Comparison of ENCODE assay signal across 8 mouse cellular contexts in the genomic region with DNA sequence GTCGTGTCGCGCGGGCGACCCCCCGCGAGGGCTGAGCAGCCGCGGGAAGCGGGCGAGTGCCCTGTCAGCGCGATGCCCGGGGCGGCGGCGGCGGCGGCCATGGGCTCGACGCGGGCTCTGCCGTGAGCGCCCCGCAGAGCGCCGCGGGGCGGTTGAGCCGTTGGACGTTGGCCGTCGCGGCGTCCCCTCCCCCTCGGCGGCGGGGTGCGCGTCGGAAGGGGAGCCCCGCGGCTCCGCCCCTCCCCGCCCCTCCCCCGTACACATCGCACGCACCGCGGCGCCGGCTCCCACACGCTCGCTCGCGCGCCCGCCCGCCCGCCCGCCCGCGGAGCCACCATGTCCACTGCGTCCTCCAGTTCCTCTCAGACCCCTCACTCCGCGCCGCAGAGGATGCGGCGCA. TPM values are rescaled to one million over a fixed set of nuclear protein-coding genes. Genes with fewer than 3 reads are reported as not detected.
DNase-seq lines count a peak whose midpoint lies in the region; ATAC-seq and TF ChIP-seq lines count a peak whose summit lies in the region.

A gene (plus strand): TSS at position 50 of the 400 bp plus-strand sequence.

- no peaks in the 10 kb centered on the region for H3K36me3 ChIP-seq in intestine, postnatal 0 days (ENCODE audit: control insufficient read depth, insufficient read depth)
- H3K36me3 ChIP-seq in midbrain, embryonic 15.5 days (replicated peaks): no peaks in the 10 kb centered on the region

- H3K4me3 ChIP-seq in intestine, postnatal 0 days (ENCODE audit: low read depth, low read length): peak within 1 kb of the TSS; percentile 84
- H3K4me3 ChIP-seq in midbrain, embryonic 15.5 days: peak within 1 kb of the TSS; percentile 91

- H3K9ac ChIP-seq in intestine, postnatal 0 days (ENCODE audit: low read depth, low read length): peak within 1 kb of the TSS; percentile 93
- H3K9ac ChIP-seq in midbrain, embryonic 15.5 days: peak within 1 kb of the TSS; percentile 92

- peak; percentile 52 to 53 for DNase-seq in kidney, adult 8-10 months
- no peak for DNase-seq in kidney, adult 18-20 months
- DNase-seq in c-Kit-negative CD71-positive TER-119-positive erythroid progenitor cells, embryonic 14.5 days (ENCODE audit: low read depth, low spot score): peak; percentile 46
- peak; percentile 81 for DNase-seq in gastrocnemius, postnatal 10 days
- peak; percentile 85 for DNase-seq in liver
- peak; percentile 71 to 87 for DNase-seq in spleen, postnatal 4 days (ENCODE audit: low spot score in 2 of 2)

- WGBS in intestine, postnatal 0 days: 0% methylated on average over 22 of the region's 69 CpGs
- WGBS in midbrain, embryonic 15.5 days: 2% methylated on average over 21 of the region's 69 CpGs

- H3K9me3 ChIP-seq in intestine, postnatal 0 days (ENCODE audit: control insufficient read depth): no peaks in the 10 kb centered on the region
- no peaks in the 10 kb centered on the region for H3K9me3 ChIP-seq in midbrain, embryonic 15.5 days

- peak within 1 kb of the TSS; percentile 86 for H3K4me2 ChIP-seq in intestine, postnatal 0 days (replicated peaks; ENCODE audit: low read depth)
- peak within 1 kb of the TSS; percentile 80 for H3K4me2 ChIP-seq in midbrain, embryonic 15.5 days

- peaks cover 4% of the 10 kb centered on the region; the same call in 1 of the 2 replicates for H3K4me1 ChIP-seq in intestine, postnatal 0 days (replicated peaks; ENCODE audit: control insufficient read depth, insufficient read depth, low read length)
- H3K4me1 ChIP-seq in midbrain, embryonic 15.5 days: peaks cover 31% of the 10 kb centered on the region

- TF ChIP-seq CTCF in intestine, postnatal 0 days (IDR thresholded peaks at IDR 0.05; ENCODE audit: low read depth): no peak

- ATAC-seq in intestine, postnatal 0 days: peak; percentile 78
- peak; percentile 91 for ATAC-seq in midbrain, embryonic 15.5 days (replicated peaks)

- H3K27me3 ChIP-seq in intestine, postnatal 0 days (replicated peaks; ENCODE audit: control insufficient read depth, insufficient read depth, low read length): no peaks in the 10 kb centered on the region
- H3K27me3 ChIP-seq in midbrain, embryonic 15.5 days (replicated peaks): no peaks in the 10 kb centered on the region

- H3K27ac ChIP-seq in intestine, postnatal 0 days (ENCODE audit: low read depth, low read length): peak within 1 kb of the TSS; percentile 99
- H3K27ac ChIP-seq in midbrain, embryonic 15.5 days: peak within 1 kb of the TSS; percentile 99

RNA-seq across cellular contexts. Expression of the gene that starts here (rescaled TPM):
- total RNA-seq in gastrocnemius, postnatal 10 days (2021): 10 to 100 TPM in 1 of 2 experiments, 1 to 10 TPM in 1; 9.9 to 12.9 TPM
- 3.8 and 3.9 TPM in 2 replicates for polyA plus RNA-seq in intestine, postnatal 0 days (2015; fragmentation: Nextera tagmentation; extraction: Ambion mirVana)
- 7.6 and 8.6 TPM in 2 replicates for polyA plus RNA-seq in midbrain, embryonic 15.5 days (2015; fragmentation: Nextera tagmentation; extraction: Ambion mirVana)
